Mouse (Mus musculus) CD8-positive naive resting alpha-beta T cell, adult 2 months (primary cell): ENCODE measurements around the gene Kcnk15.

Experiments used
- DNase-seq, 2 experiments: peaks; one replicate each; pipeline ENCODE4 v3.0.0; 2022; ENCODE audit warnings: low read depth in 2 of 2, low spot score in 2 of 2

Kcnk15 gene

DNA sequence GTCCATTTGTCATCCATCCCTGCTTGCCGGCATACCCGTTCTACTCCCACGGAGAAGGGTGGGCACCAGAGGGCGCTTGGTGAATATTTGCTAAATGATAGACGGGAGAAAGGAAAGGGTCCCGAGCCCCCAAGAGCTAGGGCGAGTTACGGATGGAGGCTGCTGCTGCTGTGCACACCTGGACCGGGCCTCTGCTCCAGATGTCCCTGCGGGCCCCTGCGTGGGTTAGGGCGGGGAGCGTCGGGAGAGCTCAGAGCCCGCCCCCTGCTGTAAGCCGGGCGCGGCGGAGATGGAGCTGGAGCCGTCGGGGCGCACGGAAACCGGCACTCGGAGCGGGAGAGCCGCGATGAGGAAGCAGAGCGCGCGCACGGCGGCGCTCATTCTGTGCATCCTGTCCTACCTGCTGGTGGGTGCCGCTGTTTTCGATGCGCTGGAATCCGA lies at the start of gene Kcnk15:
Gene Kcnk15, plus strand, starts transcription at position 191 of the 441 bp plus-strand sequence.
- DNase-seq: no peak

DNA sequence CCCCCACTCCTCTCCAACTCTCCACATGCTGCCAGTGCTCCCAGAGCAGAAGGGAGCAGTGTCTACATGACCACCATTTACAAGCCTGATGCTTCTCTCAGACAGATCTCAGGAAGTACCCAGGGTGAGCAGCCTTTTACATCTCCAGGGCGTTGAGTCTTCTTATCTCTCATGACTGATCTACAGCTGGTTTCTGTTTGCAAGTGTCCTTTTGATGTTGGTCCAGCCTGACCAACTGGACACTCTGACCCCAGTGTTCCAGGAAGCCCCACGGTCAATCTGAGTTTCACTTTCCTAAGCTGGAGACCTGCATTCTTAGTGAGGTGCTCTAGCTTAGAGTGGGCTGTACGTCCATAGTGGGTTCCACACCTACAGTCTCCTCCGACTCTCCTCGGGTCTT lies 49.6 kb upstream of the Kcnk15 start:
- DNase-seq: no peak

DNA sequence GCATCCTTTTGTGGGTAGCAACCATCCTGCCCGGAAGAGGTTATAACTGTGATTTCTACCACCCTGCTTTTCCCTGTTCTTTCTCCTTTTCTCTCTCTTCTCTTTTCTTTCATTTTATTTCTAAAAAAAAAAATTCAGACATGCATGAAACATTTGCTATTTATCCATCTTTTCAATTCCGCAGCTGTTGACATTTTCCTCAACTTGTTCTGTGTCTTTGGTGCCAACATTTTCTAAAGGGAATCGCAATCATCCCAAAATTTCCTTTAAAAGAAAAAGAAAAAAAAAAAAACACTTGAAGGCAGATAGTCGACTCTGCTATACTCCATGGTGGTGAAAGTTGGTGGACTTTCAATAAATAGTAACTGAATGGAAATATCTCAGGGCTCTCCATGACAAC lies 44.3 kb upstream of the Kcnk15 start:
- DNase-seq: no peak

DNA sequence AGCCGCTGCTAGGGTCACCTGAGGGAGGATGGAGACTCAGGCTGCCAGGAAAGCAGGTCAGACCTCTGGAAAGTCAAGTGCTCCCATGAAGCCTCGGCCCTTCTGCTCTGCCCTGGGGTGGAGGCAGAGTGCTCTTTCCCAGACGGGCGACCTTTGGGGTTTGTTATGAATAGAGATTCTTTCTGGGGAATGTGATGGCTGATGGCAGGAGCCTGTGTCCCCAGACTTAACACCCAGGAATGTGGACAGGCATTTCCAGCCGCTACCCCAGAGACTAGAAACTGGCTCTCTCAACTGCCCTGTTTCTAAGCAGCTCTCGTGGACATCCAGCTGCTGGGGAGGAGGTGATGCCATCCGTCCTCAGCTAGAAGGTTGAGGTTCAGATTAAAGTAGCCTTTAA lies 43.7 kb upstream of the Kcnk15 start:
- no peak for DNase-seq

DNA sequence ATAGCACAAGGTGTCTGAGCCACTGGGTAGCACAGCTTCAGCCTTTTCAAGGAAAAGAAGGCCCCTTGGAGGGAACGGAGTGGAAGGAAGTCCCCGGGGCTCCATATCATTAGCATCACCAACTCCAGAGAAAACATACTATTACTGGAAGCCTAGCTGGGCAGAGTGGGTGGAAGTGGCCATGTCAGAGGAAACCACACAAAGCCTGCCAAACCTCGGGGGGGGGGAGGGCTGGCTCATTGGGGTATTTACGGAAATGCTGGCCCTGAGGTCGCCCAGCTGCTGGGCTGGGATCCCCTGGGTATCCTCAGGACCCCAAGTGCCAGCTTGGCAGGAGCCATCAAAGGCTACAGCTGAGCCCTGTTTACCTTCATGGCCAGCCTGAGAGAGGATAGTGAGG lies 40.4 kb upstream of the Kcnk15 start:
- DNase-seq: no peak

DNA sequence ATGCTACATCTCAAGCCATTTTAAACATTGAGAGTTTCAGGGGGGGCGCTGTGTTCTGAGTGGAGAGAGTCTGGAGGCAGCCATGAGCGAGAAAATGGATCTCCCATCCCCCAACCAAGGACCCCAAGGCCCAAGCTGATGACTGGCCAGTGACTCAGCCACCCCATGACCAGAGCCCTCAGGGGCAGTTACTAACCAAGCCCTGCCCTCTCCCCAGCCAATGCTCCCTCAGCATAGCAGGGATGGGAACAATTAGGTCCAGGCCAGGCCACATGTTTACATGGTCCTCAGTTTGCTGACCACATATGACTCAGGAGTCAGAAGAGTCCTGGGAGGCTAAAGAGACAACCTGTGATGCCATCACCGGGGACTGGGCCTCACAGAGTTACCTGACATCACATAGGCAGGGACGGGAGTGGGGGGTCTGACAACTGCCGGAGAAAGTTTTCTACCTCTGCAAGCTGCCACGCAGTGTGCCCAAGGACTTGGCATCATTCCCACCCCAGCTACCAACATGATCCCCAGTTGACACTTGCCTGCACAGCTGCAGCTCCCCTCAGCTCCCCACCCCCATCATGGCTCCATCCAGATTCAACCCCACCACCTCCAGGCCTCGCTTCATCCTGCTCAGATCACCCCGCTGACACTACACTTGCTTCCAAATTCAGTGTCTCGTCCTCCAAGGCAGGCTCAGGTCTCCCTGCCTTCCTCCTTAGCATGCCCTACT lies 38.5 kb upstream of the Kcnk15 start:
- no peak for DNase-seq

DNA sequence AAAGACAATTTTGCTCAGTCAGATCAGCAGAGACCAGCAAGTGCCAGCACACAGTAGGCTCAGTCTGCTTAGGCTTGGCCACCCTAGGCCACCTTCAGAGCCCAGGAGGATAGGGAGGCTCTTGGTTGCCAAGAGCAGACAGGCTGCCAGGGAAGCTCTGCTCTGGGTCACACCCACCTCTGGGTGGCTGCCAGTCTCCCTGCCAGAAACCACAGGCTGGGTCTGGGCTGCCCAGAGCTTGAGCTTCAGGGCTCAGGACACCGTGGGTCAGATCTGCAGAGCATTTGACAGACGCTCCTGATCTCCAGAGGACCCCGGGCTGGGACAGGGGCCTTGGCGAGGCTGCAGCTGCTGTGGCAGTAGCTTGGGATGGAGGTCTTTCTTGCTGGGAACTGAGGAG lies 32.8 kb upstream of the Kcnk15 start, which contains the start of gene Ccn5:
Gene Ccn5, plus strand, starts transcription at position 255 of the 400 bp plus-strand sequence.
- no peak for DNase-seq

DNA sequence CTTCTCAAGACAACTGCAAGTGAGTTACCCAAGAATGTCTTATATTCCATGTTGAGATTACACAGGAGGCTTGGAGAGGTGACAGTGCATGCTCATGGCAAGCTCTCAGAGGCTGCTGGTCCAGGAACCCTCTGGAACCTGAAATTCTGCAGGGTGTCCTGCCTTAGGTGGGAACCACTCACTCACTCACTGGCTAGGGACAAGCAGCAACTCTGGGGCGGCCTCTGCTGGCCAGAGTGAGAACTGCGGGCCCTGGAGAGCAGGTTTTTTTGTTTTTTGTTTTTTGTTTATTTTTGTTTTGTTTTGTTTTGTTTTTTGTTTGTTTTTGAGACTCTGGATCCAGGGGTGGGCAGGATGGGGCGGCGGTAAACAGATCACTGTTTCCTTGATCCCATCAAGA lies 30.2 kb upstream of the Kcnk15 start:
- peak in 1 of 2 experiments; percentile 27 for DNase-seq

DNA sequence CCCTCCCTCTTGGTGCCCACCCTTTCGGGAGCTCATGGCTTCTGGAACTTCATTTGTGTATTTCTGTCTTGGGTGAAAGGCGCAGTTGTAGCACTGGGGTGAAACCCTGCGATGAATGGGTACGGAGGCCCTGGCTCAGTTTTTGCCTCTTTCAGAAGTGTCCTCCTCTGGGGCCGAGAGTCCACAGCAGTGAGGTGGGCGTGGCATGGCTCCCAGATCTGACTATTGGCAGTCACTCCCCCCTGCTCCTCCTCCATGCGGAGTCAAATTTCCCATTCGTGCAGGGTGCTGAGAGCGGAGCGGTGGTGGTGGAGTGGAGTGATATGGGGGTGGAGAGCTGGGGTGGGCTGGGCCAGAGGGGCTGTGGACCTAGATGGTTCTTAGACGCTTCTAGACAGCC lies 29.7 kb upstream of the Kcnk15 start:
- DNase-seq: no peak

DNA sequence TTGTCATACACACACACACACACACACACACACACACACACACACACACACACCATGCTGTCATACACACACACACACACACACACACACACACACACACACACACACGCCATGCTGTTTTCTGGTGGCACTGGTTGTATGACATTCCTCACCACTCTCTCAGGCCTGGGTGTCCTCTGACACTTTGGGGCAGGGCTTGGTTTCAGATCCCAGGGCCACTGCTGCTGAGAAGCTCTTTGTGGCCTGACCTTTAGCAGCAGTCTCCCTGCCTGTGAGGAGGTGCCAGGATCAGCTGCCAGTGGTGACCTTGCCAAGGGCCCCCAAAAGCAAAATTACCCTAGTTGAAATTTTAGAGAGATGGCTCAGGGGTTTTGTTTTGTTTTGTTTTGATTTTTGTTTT lies 27.6 kb upstream of the Kcnk15 start:
- DNase-seq: no peak

DNA sequence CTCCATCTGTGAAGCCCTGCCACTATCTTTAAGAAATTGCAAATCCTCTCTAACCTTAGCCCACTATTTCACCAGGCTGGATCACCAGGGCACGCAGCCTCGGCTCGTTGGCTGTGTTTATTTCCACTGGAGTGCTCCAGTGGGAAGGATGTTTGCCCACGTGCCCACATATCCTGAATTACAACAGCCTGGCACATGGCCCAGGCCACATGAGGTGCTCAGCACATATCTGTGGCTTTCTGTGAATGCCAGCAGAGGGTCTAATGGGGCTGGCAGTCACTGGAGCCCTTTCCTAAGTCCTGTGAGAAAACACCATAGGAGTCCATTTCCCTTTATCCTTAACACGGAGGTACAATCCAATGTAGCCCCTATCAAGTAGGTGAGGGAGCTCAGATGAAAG lies 27.0 kb upstream of the Kcnk15 start:
- no peak for DNase-seq

DNA sequence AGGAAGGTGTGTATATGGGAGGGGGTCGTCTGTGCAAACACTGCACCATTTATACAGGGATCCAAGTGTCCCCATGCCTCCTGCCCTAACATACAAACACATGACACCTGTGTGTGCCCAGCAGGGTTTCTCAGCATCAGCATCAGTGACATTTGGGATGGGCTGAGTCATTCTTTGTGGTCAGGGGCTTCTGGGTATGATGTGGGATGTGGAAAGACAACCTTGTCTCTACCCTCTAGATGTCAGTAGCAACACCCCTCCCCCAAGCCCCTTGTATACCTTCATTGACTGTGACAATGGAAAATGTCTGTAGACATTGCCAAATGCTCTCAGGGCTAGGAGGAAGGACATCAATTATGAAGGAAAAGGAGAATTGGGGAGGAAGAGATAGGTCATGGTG lies 22.3 kb upstream of the Kcnk15 start:
- no peak for DNase-seq

DNA sequence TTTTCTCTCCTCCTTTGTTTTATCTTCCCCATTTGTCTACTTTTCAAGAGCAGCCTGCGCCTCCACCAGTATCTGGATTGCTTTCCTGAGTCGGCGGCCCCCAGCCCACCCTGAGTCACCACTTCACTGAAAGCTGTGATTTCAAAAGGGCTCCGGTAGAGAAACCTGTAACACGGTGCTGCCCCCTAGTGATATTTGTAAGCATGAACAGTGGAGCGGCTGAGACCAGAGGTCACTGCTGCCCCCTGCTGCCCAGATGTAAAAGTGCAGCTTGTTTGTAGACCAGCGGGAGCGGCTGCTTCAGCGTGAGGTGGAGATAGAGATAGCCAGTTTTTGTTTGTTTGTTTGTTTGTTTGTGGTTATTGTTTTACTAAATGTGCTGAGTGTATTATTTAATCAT lies 15.4 kb upstream of the Kcnk15 start:
- peak; percentile 74 to 81 for DNase-seq

DNA sequence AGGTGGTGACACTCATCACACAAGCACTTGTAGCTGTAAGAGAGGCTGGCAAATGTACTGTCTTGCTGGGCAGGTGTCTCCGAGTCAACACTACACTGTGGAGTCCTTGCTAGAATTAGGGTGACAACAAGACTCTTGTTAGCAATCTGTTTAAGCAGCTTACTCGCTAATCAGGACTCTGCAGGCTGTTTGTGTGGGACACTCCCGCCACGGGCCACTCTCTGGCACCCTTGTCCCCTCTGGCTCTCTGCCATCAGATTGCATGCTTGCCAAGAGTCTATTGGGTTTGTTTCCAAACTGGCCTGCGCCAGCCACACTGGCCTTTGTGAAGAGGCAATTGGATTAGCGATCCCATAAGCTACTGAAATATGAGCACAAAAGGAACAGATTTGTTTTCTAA lies 13.9 kb upstream of the Kcnk15 start:
- DNase-seq: no peak

DNA sequence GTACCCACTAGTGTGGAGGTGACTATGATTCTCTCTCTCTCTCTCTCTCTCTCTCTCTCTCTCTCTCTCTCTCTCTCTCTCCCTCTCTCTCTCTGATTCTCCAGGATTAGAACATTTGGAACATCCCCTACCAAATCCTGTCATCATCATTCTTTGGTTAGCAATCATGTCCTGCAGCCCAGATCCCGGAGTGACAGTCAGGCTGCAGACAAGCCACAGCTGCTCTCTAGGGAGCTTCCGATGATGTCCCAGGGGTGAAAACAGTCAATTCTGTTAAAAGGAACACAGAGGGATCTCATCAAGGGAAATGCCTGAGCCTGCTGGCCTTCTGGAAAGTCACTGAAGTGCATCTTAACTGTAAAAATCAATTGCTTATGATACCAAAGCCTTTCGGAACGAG lies 11.4 kb upstream of the Kcnk15 start:
- DNase-seq: no peak

DNA sequence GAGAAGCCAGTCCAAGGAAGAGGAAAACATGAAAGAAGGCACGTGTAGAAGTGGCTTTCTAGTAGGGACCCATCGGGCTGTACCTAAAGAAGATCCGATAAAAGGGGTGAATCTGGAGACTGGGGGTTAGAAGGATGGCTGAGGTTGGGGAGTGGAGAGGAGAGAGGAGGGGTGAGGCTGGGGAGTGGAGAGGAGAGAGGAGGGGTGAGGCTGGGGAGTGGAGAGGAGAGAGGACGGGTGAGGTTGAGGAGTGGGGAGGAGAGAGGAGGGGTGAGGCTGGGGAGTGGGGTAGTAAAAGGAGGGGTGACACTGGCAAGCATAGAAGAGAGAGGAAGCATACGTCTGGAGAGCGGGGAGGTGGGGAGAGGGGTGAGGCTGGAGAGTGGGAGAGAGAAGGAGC lies 3.8 kb downstream of the Kcnk15 start:
- DNase-seq: no peak

DNA sequence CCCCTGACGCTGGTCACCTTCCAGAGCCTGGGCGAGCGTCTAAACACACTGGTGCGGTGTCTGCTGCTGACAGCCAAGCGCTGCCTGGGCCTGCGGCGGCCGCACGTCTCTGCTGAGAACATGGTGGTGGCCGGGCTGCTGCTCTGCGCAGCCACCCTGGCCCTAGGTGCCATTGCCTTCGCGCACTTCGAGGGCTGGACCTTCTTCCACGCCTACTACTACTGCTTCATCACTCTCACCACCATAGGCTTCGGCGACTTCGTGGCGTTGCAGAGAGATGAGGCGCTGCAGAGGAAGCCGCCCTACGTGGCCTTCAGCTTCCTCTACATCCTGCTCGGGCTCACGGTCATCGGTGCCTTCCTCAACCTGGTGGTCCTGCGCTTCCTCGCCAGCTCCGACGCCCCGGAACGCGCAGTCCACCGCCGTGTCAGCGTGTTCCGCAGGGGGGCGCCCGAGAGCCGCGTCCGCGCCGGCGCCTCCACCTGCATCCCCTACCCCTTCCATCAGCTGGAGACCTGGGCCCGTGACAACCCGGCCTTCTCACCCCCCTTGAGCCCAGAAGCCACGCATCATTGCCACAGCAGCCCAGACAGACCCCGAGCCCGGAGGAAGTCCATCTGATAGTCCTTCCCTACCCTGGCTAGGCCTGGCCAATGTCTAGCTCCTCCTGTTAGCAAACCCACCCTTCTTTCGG lies 5.0 kb downstream of the Kcnk15 start:
- peak in 1 of 2 experiments; percentile 3 for DNase-seq

DNA sequence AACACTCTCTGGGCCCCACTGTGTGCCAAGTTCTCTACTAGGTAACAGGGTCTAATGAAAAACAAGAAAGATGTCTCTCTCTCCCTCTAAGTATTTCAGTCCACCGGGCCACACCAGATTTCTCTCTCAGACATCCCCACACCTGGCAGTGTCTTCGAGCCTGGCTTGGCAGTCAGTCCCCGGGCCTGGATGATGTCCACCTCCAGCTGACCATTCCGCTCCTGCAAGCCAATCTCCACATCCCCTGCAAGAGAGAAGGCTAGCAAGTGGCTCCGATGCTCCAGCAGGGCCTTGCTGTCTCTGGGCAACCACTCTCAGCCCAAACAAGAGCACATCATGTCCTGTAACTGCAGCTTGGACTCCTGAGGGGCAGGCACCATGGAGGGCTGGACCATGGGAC lies 11.9 kb downstream of the Kcnk15 start:
- DNase-seq: no peak

DNA sequence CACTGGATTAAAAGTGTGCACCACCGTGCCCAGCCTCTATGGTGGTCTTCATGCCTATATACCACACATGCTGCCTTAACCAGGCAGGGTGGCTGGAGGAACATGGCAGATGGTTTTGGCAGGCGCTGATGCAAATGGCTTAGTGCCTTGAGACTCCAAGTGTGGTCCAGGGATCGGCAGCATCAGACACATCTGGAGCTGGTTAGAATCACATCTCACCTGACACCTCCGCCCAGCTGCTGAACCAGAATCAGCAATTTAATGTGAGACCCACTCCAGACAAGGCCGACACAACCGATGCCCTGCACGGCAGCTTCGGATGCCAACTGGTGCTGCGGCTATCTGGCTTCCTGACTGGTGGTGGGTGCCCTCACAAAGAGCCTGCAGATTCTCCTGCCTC lies 12.6 kb downstream of the Kcnk15 start:
- DNase-seq: no peak

DNA sequence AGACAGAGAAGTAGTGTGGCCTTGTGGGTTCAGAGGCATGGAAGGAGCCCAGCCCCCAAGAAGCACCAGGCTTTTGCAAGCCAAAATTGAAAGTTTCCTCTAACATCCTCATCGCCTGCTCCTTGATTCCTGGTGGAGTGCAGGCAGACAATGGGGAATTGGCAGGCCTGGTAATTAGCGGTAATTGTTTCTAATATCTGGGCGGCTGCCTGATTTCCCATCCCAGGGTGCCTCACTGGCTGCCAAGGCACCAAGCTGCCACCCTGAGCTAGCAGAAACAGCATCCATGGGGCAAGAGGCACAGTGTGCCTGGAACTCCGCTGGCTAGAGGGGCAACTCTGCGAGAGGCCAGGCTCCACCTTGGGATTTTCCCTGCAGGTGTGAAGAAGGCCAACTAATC lies 16.3 kb downstream of the Kcnk15 start:
- no peak for DNase-seq

DNA sequence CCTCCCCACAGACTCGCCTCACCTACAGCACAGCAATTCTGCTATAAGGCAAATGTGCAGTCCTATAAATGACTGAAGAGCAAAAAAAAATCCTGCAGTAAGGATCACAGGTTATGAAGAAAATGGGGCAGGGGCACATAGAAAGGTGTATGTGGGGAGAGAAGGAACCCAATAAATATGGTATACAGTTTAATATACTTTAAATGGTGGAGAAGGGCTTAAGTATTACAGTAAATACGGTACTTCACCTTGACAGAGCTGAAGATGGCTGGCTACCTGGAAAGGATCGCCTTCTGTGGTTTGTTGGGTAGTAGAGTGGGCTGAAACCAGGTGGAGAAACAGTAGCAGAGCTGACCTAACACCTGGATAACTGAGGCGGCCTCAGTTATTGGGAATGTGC lies 17.8 kb downstream of the Kcnk15 start:
- no peak for DNase-seq

DNA sequence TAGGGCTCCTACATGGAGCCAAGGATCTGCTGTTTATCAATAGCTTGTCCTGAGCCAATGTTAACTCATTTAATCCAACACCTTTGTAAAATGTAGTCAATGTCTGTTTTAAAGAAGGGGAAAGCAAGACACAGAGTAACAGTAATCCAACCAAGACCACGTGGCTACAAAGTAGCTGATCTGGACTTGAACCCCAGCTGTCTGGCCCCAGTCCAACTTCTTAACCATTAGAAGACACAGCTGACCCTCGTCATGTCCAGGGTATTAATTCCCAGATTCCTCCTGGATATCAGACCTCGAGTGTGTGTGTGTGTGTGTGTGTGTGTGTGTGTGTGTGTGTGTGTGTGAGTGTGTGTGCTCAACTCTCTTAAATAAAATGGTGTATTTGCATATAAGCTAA lies 18.5 kb downstream of the Kcnk15 start:
- DNase-seq: no peak

DNA sequence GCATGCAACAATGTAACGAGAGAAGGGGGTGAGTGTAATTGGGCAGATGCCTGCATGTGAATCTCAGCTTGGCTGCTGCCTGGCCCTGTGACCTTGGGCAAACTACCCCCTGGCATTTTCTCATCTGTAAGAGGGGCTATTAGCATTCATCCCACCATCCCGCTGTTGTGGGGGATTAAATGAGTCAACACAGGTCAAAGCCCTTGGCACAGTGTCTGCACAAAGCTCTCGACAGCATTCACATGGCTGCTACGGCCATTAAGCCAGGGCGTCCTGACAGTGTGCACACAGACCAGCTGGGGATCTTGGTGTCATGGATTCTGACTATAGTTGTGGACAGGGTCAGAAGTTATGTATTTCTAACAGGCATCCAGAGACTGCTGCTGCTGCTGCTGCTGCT lies 21.4 kb downstream of the Kcnk15 start:
- no peak for DNase-seq
